Mouse (Mus musculus): ENCODE measurements around the gene Rara. TPM values are rescaled to one million over a fixed set of nuclear protein-coding genes. Genes with fewer than 3 reads are reported as not detected.

Gene Rara
- polyA plus RNA-seq, 1 experiment: 28.2 TPM

DNA sequence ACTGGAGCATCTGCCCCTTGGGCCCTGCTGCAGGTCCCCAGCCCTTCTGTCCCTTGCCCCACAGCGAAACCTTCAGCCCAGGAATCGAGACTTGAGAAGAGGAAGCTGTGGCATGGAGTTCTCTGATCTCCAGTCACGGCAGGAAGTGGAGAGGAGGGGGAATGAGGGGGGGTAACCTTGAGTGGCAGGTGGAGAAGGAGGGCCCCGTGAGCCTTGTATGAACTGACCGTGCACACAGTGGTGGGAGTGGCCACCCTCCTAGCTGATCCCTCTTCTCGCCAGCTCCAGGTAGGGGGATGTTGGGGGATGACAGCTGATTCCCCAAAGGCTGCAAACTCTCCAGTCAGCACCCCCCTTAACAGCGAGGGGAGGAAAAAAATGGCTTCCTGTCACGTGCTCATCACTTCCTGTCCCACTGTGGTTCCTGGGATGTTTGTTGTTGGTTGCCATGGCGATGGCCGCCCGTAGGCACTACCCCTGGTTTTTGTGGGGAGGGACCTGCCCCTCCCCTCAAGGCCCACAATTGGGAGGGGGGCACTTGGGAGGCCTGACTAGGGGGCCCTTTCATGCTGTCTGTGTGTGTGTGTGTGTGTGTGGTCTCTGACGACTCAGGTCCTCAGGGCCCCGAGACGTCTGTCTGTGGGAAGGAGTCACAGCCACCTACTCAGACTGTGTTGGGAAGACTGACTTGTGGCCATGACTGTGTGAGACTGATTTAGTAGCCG lies 14.4 kb downstream of the Rara start:
- H3K4me1 ChIP-seq (ENCODE audit: control insufficient read depth, insufficient read depth, low read length): peaks cover 26% of the 10 kb centered on the region
- H3K27ac ChIP-seq (ENCODE audit: insufficient read depth, low read length): peak overlapping the region; percentile 90
- peak; percentile 33; the same call in 1 of the 2 replicates for TF ChIP-seq POLR2A (IDR thresholded peaks at IDR 0.05; ENCODE audit: low read depth, low read length)
- no peak for TF ChIP-seq CTCF (IDR thresholded peaks at IDR 0.05; ENCODE audit: borderline replicate concordance, insufficient read depth, low read length)
- peak overlapping the region; percentile 23 for H3K4me3 ChIP-seq (ENCODE audit: insufficient read depth, low read length)

DNA sequence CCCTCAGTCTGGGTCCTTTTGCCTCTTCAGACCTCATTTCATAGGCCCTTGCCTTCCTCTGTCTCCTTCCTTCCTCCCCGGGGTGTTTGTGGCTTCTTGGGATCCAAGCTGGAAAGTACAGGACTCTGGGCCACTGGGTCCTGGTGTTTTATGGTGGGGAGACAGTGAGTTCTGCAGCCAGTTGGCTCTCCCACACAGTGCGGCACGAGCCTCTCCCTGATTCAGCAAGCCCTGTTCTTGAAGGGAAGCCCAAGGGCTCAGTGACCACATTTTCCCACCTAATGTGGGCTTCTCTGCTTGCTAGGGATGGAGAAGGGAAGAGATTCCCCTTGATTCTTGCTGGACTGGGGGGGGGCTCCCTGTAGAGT lies 14.9 kb downstream of the Rara start:
- TF ChIP-seq CTCF (IDR thresholded peaks at IDR 0.05; ENCODE audit: borderline replicate concordance, insufficient read depth, low read length): no peak
- TF ChIP-seq POLR2A (IDR thresholded peaks at IDR 0.05; ENCODE audit: low read depth, low read length): no peak
- Histone ChIP-seq H3K4me1 (ENCODE audit: control insufficient read depth, insufficient read depth, low read length) (peaks cover 31% of the 10 kb centered on the region), H3K27ac (ENCODE audit: insufficient read depth, low read length) (peak overlapping the region; percentile 90), H3K4me3 (ENCODE audit: insufficient read depth, low read length) (0 out of 2 replicates have a peak overlapping the region, but pooled peaks have one; percentile 1)

- Histone ChIP-seq H3K4me1 (ENCODE audit: control insufficient read depth, insufficient read depth, low read length) (peaks cover 36% of the 10 kb centered on the region), H3K27ac (ENCODE audit: insufficient read depth, low read length) (peak overlapping the region; percentile 90), H3K4me3 (ENCODE audit: insufficient read depth, low read length) (no peak overlapping the region)
- TF ChIP-seq CTCF (IDR thresholded peaks at IDR 0.05; ENCODE audit: borderline replicate concordance, insufficient read depth, low read length) (no peak), POLR2A (IDR thresholded peaks at IDR 0.05; ENCODE audit: low read depth, low read length) (0 out of 2 replicates have a peak, but pooled peaks have one; percentile 11)
These were observed 15.5 kb downstream of the Rara start for GRCm38 (mm10) chr11:98942923-98943641.

DNA sequence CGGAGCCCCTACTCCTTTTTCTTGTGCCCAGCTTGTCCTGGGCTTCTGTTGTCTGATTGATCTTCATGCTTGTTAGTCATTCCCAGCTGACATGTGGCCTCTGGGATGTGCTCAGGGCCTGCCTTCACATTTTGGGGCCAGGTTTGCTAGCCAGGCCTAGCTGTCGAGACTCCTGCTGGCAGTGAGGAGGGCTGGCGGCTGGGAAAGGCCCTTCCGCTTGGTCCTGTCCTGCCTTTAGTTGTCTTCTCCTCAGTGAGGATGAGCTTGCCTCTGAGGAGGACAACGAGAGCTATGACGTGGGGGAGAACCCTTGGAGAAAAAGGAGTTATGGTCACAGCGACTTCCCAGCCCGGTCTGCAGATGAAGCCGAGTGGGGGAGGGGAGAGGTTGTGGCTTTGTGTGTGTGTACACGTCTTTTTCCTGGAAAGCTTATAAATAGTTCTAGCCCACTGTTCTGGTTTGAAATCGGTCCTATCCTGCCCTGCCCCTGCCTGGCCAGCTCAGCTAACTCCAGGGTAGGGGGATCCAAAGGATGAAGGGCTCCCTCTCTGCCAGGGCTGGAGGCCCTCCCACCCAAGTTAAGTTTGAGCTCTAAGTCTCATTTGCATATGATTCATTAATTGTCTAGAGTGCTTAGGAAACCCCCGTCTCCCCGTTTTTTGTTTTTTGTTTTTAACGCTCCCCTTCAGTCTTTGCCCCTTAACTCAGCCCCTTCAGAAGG lies 16.3 kb downstream of the Rara start:
- H3K4me3 ChIP-seq (ENCODE audit: insufficient read depth, low read length): no peak overlapping the region

DNA sequence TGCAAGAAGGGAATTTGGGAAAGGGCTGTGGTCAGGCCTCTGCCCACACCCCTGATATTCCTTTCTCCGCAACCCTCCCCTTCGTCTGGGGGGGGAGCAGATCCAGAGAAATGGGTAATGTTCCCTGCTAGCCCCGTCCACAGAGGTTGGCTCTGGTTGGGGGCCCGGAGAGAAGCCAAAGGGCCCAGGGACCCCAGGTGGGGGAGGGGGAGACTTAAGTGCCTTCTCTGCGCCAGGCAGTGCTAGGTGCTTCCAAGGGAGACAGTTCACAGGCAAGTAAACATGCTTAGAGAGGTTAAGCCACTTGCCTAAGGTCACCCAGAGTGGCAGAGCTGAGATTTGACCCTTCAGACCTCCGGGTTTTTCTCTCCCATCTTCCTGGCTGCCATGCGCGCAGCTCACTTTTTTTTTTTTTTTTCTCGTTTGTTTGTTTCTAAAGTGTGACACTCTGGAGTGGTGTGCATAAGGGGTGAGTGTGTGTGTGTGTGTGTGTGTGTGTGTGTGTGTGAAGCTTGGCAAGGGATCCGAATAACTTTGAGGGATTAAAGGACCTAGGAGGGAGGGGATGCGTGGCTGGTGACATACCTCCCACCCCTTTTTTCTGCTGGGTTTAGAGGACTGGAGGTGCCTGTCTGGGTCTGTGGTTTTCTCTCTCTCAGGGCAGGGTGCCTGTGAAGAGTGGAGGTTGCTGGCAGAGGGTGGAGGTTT lies 17.4 kb downstream of the Rara start:
- no peak overlapping the region for H3K4me3 ChIP-seq (ENCODE audit: insufficient read depth, low read length)

More for the DNA sequence above, 16.3 kb downstream of the Rara start:
- TF ChIP-seq POLR2A (IDR thresholded peaks at IDR 0.05; ENCODE audit: low read depth, low read length) (no peak), CTCF (IDR thresholded peaks at IDR 0.05; ENCODE audit: borderline replicate concordance, insufficient read depth, low read length) (no peak)
- H3K27ac ChIP-seq (ENCODE audit: insufficient read depth, low read length): peak overlapping the region; percentile 90
- H3K4me1 ChIP-seq (ENCODE audit: control insufficient read depth, insufficient read depth, low read length): peaks cover 40% of the 10 kb centered on the region

GRCm38 (mm10) chr11:98945605-98945977 lies 18.0 kb downstream of the Rara start:
- Histone ChIP-seq H3K4me3 (ENCODE audit: insufficient read depth, low read length) (no peak overlapping the region), H3K27ac (ENCODE audit: insufficient read depth, low read length) (peak overlapping the region; percentile 90; the same call in 1 of the 2 replicates), H3K4me1 (ENCODE audit: control insufficient read depth, insufficient read depth, low read length) (peaks cover 40% of the 10 kb centered on the region)
- no peak for TF ChIP-seq POLR2A (IDR thresholded peaks at IDR 0.05; ENCODE audit: low read depth, low read length)
- TF ChIP-seq CTCF (IDR thresholded peaks at IDR 0.05; ENCODE audit: borderline replicate concordance, insufficient read depth, low read length): no peak

More for the DNA sequence above, 17.4 kb downstream of the Rara start:
- H3K4me1 ChIP-seq (ENCODE audit: control insufficient read depth, insufficient read depth, low read length): peaks cover 40% of the 10 kb centered on the region
- peak overlapping the region; percentile 90 for H3K27ac ChIP-seq (ENCODE audit: insufficient read depth, low read length)
- TF ChIP-seq CTCF (IDR thresholded peaks at IDR 0.05; ENCODE audit: borderline replicate concordance, insufficient read depth, low read length) (no peak), POLR2A (IDR thresholded peaks at IDR 0.05; ENCODE audit: low read depth, low read length) (no peak)

- H3K4me1 ChIP-seq (ENCODE audit: control insufficient read depth, insufficient read depth, low read length): peaks cover 40% of the 10 kb centered on the region
- no peak overlapping the region for H3K4me3 ChIP-seq (ENCODE audit: insufficient read depth, low read length)
- H3K27ac ChIP-seq (ENCODE audit: insufficient read depth, low read length): peak overlapping the region; percentile 82
- TF ChIP-seq POLR2A (IDR thresholded peaks at IDR 0.05; ENCODE audit: low read depth, low read length) (no peak), CTCF (IDR thresholded peaks at IDR 0.05; ENCODE audit: borderline replicate concordance, insufficient read depth, low read length) (no peak)
These were observed 20.5 kb downstream of the Rara start for GRCm38 (mm10) chr11:98947969-98948569.

GRCm38 (mm10) chr11:98949242-98949957 lies 21.8 kb downstream of the Rara start:
- H3K27ac ChIP-seq (ENCODE audit: insufficient read depth, low read length): no peak overlapping the region
- H3K4me1 ChIP-seq (ENCODE audit: control insufficient read depth, insufficient read depth, low read length): peaks cover 37% of the 10 kb centered on the region
- H3K4me3 ChIP-seq (ENCODE audit: insufficient read depth, low read length): no peak overlapping the region
- TF ChIP-seq POLR2A (IDR thresholded peaks at IDR 0.05; ENCODE audit: low read depth, low read length) (no peak), CTCF (IDR thresholded peaks at IDR 0.05; ENCODE audit: borderline replicate concordance, insufficient read depth, low read length) (no peak)
